Mouse (Mus musculus) urinary bladder, postnatal 4 days (tissue): ENCODE data around the gene Hoxa3.

Source experiments
- DNase-seq, 2 experiments: peaks; one replicate each; pipeline ENCODE4 v3.0.0; 2021 to 2022; ENCODE audit warnings: low spot score in 2 of 2

Hoxa3 gene

DNA sequence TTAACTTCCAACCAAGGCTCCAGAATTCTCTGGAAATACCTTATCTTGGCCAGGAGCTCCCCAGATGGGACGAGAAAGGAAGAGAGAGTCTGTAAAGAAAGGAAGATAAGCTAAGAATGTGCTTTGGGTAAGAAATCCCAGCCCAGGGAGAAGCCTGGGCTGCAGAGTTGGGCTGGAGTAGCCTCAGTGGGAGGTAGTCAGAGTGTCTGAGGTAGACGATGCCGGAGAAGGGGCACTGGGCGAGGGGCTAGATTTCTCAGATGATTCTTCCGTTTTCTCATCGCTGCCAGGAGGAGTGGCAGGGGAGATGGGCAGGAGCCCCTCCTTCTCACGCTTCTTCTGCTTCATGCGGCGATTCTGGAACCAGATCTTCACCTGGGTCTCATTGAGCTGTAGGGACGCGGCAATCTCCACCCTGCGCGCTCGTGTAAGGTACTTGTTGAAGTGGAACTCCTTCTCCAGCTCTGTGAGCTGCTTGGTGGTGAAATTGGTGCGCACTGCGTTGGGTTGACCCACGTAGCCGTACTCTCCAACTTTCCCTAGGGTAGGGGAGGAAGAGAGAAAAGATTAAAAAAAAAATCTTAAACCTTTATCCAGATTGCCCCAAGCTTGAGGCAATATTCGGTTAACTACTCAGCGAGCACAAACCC lies 56.5 kb downstream of the Hoxa3 start:
- DNase-seq, result no peak

- no peak for DNase-seq
These were observed 57.7 kb downstream of the Hoxa3 start for GRCm38 (mm10) chr6:52155471-52155870.

GRCm38 (mm10) chr6:52154044-52154443 lies 59.1 kb downstream of the Hoxa3 start:
- no peak for DNase-seq

DNA sequence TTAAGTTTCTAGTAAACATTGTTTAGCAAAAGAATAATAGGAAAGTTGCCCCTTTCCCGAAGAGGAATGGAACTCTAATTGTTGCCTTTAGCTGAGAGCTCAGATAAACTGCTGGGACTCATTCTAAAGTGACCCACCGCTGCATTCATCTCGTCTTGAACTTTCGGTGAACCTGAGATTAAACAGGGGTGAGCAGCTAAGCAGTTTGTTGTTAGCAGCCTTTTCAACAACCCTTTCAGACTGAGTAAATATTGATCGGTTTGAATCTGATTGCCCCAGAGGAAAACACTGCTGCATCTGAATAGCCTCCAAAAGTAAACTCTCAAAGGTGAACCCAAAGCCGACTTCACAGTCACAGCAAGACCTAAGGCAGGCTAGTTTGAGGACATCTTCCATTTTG lies 59.9 kb downstream of the Hoxa3 start:
- DNase-seq, result no peak

DNA sequence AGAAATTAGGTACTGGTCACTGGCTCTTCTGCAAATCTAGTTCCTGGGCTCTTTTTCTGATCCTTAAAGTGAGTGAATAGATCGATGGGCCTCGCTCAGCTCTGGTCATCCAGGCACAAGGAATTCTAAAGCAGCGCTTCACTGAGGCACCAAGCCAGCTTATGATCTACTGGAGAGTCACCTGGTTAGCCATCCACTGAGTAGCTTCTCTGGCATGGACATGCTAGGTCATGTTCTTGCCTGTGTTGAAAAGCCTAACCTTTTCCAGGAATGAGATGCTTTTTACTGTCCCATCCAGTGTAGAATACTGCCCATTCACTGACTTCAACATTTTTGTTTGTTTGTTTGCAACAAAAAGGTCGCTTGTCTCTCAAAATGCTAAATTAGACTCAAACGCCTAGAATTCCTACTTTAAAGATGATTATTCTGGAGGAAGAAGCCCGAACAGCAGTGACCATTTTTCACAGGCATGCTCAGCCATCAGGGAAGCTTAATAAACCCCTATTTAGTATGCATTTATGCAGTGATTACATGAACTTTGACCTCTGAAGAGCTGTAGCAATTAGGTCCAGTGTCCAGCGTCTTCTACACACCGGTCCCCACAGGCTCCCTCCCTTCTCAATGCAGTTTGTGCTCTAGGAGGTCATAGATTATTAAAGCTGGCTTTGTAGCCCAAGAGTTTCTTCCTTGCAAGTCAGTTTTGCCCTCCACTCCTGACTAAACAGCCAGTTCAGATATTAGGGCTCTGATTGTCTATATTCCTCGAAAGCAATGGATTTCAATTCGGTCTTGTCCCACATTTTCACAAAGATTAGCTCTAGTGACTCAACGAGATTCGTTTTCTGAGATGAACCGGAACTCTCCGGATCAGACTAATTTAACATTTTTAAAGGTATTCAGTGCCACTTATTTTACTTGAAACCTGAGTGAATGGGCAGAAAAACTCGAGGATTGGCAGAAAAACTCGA lies 60.6 kb downstream of the Hoxa3 start:
- no peak for DNase-seq

DNA sequence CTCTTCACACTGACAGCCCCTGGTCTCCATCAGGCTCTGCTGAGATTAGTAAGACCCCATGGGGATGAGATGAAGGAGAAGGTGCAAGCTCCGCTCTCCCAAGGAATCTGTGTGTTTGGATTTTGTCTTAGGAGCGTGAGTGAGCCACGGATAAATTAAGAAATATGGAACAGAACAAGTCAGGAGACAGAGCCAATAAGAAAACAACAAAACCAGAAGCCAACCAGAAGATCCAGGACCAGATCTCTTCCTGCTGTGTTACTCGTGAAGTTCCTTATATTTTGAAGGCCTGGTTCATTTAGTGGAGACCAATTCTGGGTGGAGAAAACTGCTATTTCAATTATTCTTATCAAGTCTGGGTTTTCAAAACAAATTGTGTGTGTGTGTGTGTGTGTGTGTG lies 61.6 kb downstream of the Hoxa3 start:
- DNase-seq, result no peak

- no peak for DNase-seq
These were observed 62.7 kb downstream of the Hoxa3 start for GRCm38 (mm10) chr6:52150401-52150966.

- DNase-seq, result no peak
These were observed 74.0 kb downstream of the Hoxa3 start for GRCm38 (mm10) chr6:52139115-52139514.

GRCm38 (mm10) chr6:52138576-52138975 lies 74.6 kb downstream of the Hoxa3 start:
- DNase-seq, result no peak

- DNase-seq, result no peak
These were observed 75.1 kb downstream of the Hoxa3 start for GRCm38 (mm10) chr6:52137841-52138535.

GRCm38 (mm10) chr6:52123673-52124072 lies 89.5 kb downstream of the Hoxa3 start:
- DNase-seq, result no peak

GRCm38 (mm10) chr6:52121173-52121572 lies 92.0 kb downstream of the Hoxa3 start:
- no peak for DNase-seq
